Mouse (Mus musculus) inflammation-experienced regulatory T-cells, adult 6 months (primary cell): ENCODE data around the gene Lgr5. TPM values are rescaled to one million over a fixed set of nuclear protein-coding genes. Genes with fewer than 3 reads are reported as not detected.

Experiments
- ATAC-seq: one replicate; pipeline ENCODE4 v1.8.0; 2017
- polyA plus RNA-seq, 3 experiments: library from polyadenylated mRNA; unstranded; fragments of 100-300 nt; shearing (Covaris generic); gene quantifications; one replicate each; pipeline ENCODE4 v1.2.1; 2017

Gene Lgr5
- under 1 TPM in 1 of 3 experiments, not detected in 2; 0.15 TPM for polyA plus RNA-seq

GRCm38 (mm10) chr10:115587301-115587969, at the start of gene Lgr5:
Lgr5 (minus strand) TSS chr10:115587780.
- ATAC-seq, result no peak

DNA sequence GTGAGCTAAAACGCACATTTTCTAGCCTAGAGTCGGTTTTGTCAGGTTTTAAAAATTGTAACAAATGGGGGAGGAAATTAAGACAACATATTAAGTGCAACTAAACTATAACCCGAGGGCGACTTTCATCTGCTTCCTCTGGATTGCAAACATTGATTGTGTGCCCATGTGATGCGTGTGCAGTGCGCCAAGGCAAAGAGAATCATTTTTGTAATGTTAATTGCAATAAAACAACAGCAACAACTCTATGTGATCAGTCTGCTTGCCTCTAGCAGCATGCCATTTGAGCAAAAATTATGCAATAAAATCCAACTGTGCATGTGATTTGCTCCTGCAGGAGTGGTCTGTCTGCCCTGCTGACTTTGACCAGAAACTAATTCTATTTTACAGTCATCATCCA, 39.1 kb upstream of the Lgr5 start:
- ATAC-seq, result no peak

- ATAC-seq, result no peak
These were observed 37.4 kb upstream of the Lgr5 start for GRCm38 (mm10) chr10:115624957-115625356.

- ATAC-seq, result no peak
These were observed 36.5 kb upstream of the Lgr5 start for GRCm38 (mm10) chr10:115623956-115624671.

- ATAC-seq, result no peak
These were observed 35.9 kb upstream of the Lgr5 start for GRCm38 (mm10) chr10:115623481-115623880.

DNA sequence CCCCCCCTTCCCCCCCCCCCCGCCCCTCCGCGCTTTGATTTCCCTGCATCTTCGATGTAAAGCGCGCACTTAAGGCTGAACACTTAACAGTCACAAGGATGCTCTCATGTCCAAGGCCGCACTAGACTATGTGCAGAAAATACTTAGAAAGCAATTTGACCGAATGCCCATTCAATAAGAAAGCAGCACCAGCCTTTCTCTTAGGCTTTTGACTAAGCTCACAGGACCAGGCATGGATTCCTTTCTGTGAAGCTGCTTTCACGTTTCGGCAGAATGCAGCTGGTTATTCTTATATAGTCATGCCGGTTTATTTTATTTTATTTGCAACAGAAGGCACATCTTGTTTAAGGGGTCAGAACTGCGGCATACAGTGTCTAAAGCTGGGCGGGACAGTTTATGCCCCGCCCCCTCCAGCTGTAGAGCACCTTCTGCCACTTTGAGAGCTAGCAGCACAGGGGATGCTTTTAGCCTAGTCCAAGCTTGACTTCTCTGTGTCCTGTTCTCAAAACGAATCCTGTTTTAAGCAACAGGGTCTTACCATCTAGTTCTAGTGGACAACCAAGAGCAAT, 30.8 kb upstream of the Lgr5 start:
- no peak for ATAC-seq

GRCm38 (mm10) chr10:115617456-115618287, 30.1 kb upstream of the Lgr5 start:
- ATAC-seq, result peak; percentile 68

GRCm38 (mm10) chr10:115595748-115596147, 8.2 kb upstream of the Lgr5 start:
- ATAC-seq, result no peak

GRCm38 (mm10) chr10:115593651-115594050, 6.1 kb upstream of the Lgr5 start:
- no peak for ATAC-seq

GRCm38 (mm10) chr10:115593221-115593620, 5.6 kb upstream of the Lgr5 start:
- ATAC-seq, result no peak

GRCm38 (mm10) chr10:115587979-115588378, 399 bp upstream of the Lgr5 start:
- ATAC-seq, result no peak

GRCm38 (mm10) chr10:115586246-115587231, 1.0 kb downstream of the Lgr5 start:
- no peak for ATAC-seq

- ATAC-seq, result no peak
These were observed 1.9 kb downstream of the Lgr5 start for GRCm38 (mm10) chr10:115585491-115586245.

DNA sequence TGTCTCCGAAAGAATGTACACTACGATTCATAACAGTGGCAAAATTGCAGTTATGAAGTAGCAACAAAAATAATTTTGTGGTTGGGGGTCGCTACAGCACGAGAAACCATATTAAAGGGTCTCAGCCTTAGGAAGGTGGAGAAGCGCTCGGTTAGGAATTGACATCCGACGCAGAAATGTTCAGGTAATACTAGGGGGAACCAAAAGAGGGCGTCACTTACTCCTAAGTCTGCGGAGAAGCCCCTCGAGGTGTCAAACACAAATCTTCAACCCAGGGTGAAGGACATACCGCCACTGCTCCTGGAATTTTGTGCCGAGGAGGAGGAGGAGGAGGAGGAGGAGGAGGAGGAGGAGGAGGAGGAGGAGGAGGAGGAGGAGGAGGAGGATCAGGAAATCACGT, 2.9 kb downstream of the Lgr5 start:
- ATAC-seq, result no peak

DNA sequence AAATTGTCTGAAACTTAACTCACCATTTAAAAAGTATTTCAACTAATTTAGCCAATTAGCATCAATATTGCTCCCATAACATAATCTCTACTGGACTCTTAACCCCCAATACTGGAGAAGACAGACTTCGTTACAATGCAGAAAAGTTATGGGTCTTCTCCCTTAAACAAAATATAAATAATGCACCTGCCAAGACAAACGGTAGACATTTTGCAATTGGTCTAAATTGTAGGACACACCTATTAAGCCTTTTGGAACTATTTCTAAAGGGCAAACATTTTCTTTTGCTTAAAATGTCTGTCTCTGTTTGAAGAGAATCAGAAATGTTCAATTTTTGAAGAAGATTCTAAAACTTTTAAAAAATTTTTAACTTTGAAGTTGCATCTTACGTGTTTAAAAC, 4.5 kb downstream of the Lgr5 start:
- no peak for ATAC-seq

DNA sequence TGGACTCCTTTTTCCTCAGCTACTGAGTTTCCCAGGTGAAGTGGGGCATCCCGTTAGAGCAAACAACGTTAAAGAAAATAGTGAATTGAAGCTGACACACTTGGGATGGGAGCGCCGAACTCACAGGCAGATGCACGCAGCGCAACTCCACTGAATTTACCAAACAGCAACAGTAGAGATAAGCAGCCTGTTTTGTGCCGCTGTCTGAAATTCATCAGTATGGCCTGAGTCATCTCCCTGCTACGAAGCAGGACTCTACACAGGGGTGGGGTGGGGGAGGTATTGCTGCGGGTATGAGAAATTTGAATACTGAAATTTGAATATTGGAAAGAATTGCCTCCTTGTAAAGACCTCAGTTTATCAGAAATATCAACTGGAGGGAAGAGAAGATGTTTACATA, 5.6 kb downstream of the Lgr5 start:
- no peak for ATAC-seq

GRCm38 (mm10) chr10:115579494-115579893, 8.1 kb downstream of the Lgr5 start:
- no peak for ATAC-seq

GRCm38 (mm10) chr10:115579076-115579475, 8.5 kb downstream of the Lgr5 start:
- ATAC-seq, result no peak

GRCm38 (mm10) chr10:115571734-115572440, 15.7 kb downstream of the Lgr5 start:
- ATAC-seq, result no peak

DNA sequence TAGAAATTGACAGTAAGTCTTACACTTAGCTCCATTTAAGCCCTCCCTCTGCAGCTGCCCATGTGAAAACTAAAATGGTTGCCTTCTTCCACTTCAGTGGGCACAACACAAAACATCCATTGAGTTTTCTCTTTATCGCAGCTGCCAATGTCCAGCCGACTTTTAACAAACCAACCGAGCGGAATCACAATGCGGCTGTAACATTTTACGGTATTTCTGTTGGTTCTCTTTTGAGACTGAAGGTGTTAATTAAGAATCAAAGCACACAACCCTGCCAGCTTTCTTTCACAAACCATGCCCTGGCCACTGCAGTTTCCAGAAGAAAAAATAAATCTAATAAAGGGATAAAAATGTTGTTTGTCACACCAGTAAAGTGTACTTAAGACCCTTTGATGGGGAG, 16.3 kb downstream of the Lgr5 start:
- no peak for ATAC-seq
